Mouse (Mus musculus) myocyte (in vitro differentiated cells): ENCODE results near the gene Rnf114. TPM values are rescaled to one million over a fixed set of nuclear protein-coding genes. Genes with fewer than 3 reads are reported as not detected.

Experiments
- H3K27me3 ChIP-seq: one replicate; pipeline ENCODE4 v1.6.1; 2011; ENCODE audit not compliant: control insufficient read depth, insufficient read depth, insufficient read length
- H3K36me3 ChIP-seq: one replicate; pipeline ENCODE4 v1.6.1; 2011; ENCODE audit not compliant: control insufficient read depth, insufficient read depth
- H3K4me2 ChIP-seq: one replicate; pipeline ENCODE4 v1.6.1; 2011; ENCODE audit warnings: low read depth, control low read depth
- H3K4me3 ChIP-seq: one replicate; pipeline ENCODE4 v1.5.1; 2011; ENCODE audit warnings: mild to moderate bottlenecking, control low read depth, moderate library complexity
- H3K79me2 ChIP-seq: one replicate; pipeline ENCODE4 v1.6.1; 2011; ENCODE audit not compliant: control insufficient read depth, insufficient read depth
- H3ac ChIP-seq: one replicate; pipeline ENCODE4 v1.6.1; 2011; ENCODE audit not compliant: control insufficient read depth, insufficient read length
- CEBPB ChIP-seq: IDR thresholded peaks from 2 replicates; pipeline ENCODE4 v1.6.1; 2011; ENCODE audit warnings: mild to moderate bottlenecking, moderate library complexity; ENCODE audit not compliant: poor library complexity, insufficient read depth, severe bottlenecking
- E2F4 ChIP-seq: IDR thresholded peaks from one replicate; pipeline ENCODE4 v1.6.1; 2011; ENCODE audit warnings: mild to moderate bottlenecking, control low read depth, moderate library complexity; ENCODE audit not compliant: insufficient read depth
- MAX ChIP-seq: IDR thresholded peaks from one replicate; pipeline ENCODE4 v1.6.1; 2011; ENCODE audit warnings: low read depth, mild to moderate bottlenecking, control low read depth
- MYOD1 ChIP-seq, 3 experiments: IDR thresholded peaks; one replicate each; pipeline ENCODE4 v1.6.1; 2011; ENCODE audit warnings: control low read depth in 2 of 3, low read depth in 2 of 3, mild to moderate bottlenecking in 2 of 3, moderate library complexity in 1 of 3; ENCODE audit not compliant: insufficient read length in 2 of 3, control insufficient read depth in 1 of 3
- MYOG ChIP-seq, 3 experiments: IDR thresholded peaks; one replicate each; pipeline ENCODE4 v1.6.1; 2011; ENCODE audit warnings: control low read depth in 2 of 3, low read depth in 2 of 3, mild to moderate bottlenecking in 2 of 3; ENCODE audit not compliant: insufficient read length in 2 of 3, control insufficient read depth in 1 of 3, insufficient read depth in 1 of 3
- POLR2A ChIP-seq: IDR thresholded peaks from one replicate; pipeline ENCODE4 v1.6.1; 2011; ENCODE audit warnings: low read depth, mild to moderate bottlenecking, control low read depth, moderate library complexity; ENCODE audit not compliant: insufficient read length
- POLR2AphosphoS2 ChIP-seq: IDR thresholded peaks from one replicate; pipeline ENCODE4 v1.6.1; 2011; ENCODE audit warnings: low read depth, control low read depth; ENCODE audit not compliant: insufficient read length
- REST ChIP-seq: IDR thresholded peaks from one replicate; pipeline ENCODE4 v1.6.1; 2011; ENCODE audit warnings: mild to moderate bottlenecking, control low read depth, moderate library complexity; ENCODE audit not compliant: insufficient read depth, insufficient read length
- SRF ChIP-seq: IDR thresholded peaks from one replicate; pipeline ENCODE4 v1.6.1; 2011; ENCODE audit warnings: low read depth; ENCODE audit not compliant: control insufficient read depth, insufficient read length
- TCF12 ChIP-seq: IDR thresholded peaks from one replicate; pipeline ENCODE4 v1.6.1; 2011; ENCODE audit warnings: mild to moderate bottlenecking, control low read depth; ENCODE audit not compliant: poor library complexity, insufficient read depth, severe bottlenecking
- TCF3 ChIP-seq: IDR thresholded peaks from one replicate; pipeline ENCODE4 v1.6.1; 2011; ENCODE audit warnings: low read depth, control low read depth; ENCODE audit not compliant: insufficient read length
- USF1 ChIP-seq: IDR thresholded peaks from one replicate; pipeline ENCODE4 v1.6.1; 2011; ENCODE audit warnings: low read depth, mild to moderate bottlenecking, control low read depth, moderate library complexity
- polyA plus RNA-seq: library from polyadenylated mRNA; unstranded; fragments of >200 nt; fragmentation: generic; extraction: Trizol; gene quantifications from one replicate; pipeline ENCODE4 v1.2.1, GENCODE M21; 2012; ENCODE audit warnings: missing spikeins

The Rnf114 gene
- polyA plus RNA-seq, 1 experiment, result 40.9 TPM

DNA sequence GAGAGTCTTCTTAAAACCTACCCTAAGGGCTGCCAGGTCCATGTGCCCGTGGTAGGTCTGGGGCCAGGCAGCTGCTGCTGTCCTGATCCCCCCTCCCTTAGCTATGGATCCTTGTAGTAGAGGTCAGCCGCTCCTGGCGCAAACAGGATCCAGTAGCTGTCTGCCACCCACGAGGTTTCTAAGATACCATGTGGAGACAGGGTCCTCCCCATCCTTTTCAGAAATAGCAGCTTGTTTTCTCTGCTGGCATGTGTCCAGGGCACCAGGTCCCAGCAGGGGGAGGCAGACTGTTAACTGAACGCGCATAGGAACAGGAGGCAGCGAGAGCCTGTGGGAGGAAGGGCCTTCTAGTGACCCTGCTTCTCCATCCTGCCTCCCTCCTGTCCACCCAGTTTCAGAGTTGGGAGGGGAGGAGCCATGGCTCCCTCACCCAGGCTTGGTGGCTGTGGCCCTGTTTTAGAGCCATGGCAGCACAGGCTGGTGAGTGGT lies 16.2 kb upstream of the Rnf114 start:
- no peak for TF ChIP-seq SRF
- no peak for TF ChIP-seq POLR2AphosphoS2
- TF ChIP-seq MAX, result no peak
- no peak for TF ChIP-seq TCF12
- TF ChIP-seq REST, result no peak
- TF ChIP-seq MYOG (IDR thresholded peaks at IDR 0.05; ENCODE audit: control insufficient read depth in 1 of 3, insufficient read depth in 1 of 3, insufficient read length in 2 of 3, low read depth in 2 of 3), result no peak
- TF ChIP-seq USF1, result no peak
- TF ChIP-seq TCF3, result no peak
- no peak for TF ChIP-seq E2F4
- no peak for TF ChIP-seq MYOD1 (IDR thresholded peaks at IDR 0.05; ENCODE audit: control insufficient read depth in 1 of 3, insufficient read length in 2 of 3, low read depth in 2 of 3)
- no peak for TF ChIP-seq POLR2A
- no peak for TF ChIP-seq CEBPB
- Histone ChIP-seq H3K4me3 (no peak overlapping the region), H3K79me2 (peaks cover 5% of the 10 kb centered on the region), H3K36me3 (peaks cover 24% of the 10 kb centered on the region), H3K4me2 (no peak overlapping the region), H3ac (no peak overlapping the region), H3K27me3 (no peaks in the 10 kb centered on the region)

DNA sequence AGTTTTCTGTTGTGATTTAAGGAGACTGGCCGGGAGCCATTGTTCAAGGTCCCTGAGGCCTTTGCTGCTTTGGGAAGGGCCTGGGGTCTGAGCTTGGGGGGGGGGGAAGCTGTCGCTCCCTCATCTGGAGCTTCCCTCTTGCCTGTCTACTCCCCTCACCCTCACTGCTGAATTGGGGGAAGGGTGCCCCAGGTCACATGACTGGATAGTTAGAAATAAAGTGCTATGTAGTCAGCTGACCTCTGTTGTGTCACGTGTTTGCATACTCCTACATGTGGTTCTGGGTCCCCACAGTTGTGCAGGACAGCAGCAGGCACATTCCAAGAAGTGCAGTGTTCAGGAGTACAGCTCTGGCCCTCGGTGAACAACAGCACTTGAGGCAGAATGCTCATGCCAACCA lies 15.7 kb upstream of the Rnf114 start:
- H3K4me3 ChIP-seq, result no peak overlapping the region
- no peak overlapping the region for H3K4me2 ChIP-seq
- no peaks in the 10 kb centered on the region for H3K27me3 ChIP-seq
- H3K79me2 ChIP-seq, result peaks cover 5% of the 10 kb centered on the region
- H3K36me3 ChIP-seq, result peaks cover 24% of the 10 kb centered on the region
- TF ChIP-seq TCF3 (no peak), USF1 (peak; percentile 43), POLR2A (peak; percentile 44), MYOG (IDR thresholded peaks at IDR 0.05; ENCODE audit: control insufficient read depth in 1 of 3, insufficient read depth in 1 of 3, insufficient read length in 2 of 3, low read depth in 2 of 3) (no peak), REST (no peak), MAX (no peak), E2F4 (no peak), CEBPB (no peak), POLR2AphosphoS2 (peak; percentile 82)
- H3ac ChIP-seq, result no peak overlapping the region

DNA sequence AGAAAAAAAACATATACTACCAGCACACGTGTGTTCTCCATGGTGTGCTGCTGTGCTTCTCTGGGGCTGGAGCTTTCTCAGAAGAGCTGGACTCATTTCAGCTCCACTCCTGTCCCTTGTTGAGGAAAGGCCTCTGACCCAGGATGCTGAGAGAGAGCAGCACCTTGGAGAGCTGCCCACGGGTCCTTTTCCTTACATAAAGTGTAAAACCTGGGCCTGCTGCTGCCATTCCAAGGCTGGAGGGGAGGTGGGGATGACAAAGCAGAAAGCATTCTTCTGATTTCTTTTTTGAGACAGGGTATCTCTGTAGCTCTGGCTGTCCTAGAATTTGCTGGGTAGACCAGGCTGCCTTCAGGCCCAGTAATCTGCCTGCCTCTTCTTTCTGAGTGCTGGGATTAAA lies 14.3 kb upstream of the Rnf114 start:
- Histone ChIP-seq H3K36me3 (peaks cover 31% of the 10 kb centered on the region), H3ac (no peak overlapping the region), H3K4me3 (no peak overlapping the region), H3K27me3 (no peaks in the 10 kb centered on the region), H3K4me2 (no peak overlapping the region), H3K79me2 (peaks cover 16% of the 10 kb centered on the region)
- TF ChIP-seq POLR2AphosphoS2 (peak; percentile 20), MYOG (IDR thresholded peaks at IDR 0.05; ENCODE audit: control insufficient read depth in 1 of 3, insufficient read depth in 1 of 3, insufficient read length in 2 of 3, low read depth in 2 of 3) (no peak), REST (peak; percentile 9)

DNA sequence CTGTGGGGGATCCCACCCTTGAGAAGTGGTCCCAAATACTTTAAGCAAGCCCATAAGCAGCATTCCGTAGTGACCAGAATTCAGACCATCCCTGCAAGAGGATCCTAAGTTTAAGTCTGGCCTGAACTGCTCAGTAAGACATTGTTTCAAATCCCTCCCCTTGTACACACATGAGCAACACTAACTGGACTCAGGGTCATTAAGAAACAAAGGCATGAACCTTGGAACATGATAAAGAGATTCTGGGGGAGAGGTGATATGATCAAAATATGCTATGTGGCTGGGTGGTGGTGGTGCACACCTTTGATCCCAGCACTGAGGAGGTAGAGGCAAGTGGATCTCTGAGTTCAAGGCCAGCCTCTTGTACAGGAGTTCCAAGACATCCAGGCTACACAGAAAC lies 12.9 kb upstream of the Rnf114 start:
- peaks cover 31% of the 10 kb centered on the region for H3K36me3 ChIP-seq
- H3K27me3 ChIP-seq, result no peaks in the 10 kb centered on the region
- H3K4me3 ChIP-seq, result no peak overlapping the region
- TF ChIP-seq POLR2AphosphoS2 (no peak), MYOD1 (IDR thresholded peaks at IDR 0.05; ENCODE audit: control insufficient read depth in 1 of 3, insufficient read length in 2 of 3, low read depth in 2 of 3) (no peak), REST (no peak), POLR2A (no peak), SRF (no peak), CEBPB (no peak), USF1 (no peak), MYOG (IDR thresholded peaks at IDR 0.05; ENCODE audit: control insufficient read depth in 1 of 3, insufficient read depth in 1 of 3, insufficient read length in 2 of 3, low read depth in 2 of 3) (no peak), TCF12 (no peak), MAX (no peak), TCF3 (no peak), E2F4 (no peak)
- no peak overlapping the region for H3ac ChIP-seq
- H3K4me2 ChIP-seq, result no peak overlapping the region
- H3K79me2 ChIP-seq, result peaks cover 19% of the 10 kb centered on the region

DNA sequence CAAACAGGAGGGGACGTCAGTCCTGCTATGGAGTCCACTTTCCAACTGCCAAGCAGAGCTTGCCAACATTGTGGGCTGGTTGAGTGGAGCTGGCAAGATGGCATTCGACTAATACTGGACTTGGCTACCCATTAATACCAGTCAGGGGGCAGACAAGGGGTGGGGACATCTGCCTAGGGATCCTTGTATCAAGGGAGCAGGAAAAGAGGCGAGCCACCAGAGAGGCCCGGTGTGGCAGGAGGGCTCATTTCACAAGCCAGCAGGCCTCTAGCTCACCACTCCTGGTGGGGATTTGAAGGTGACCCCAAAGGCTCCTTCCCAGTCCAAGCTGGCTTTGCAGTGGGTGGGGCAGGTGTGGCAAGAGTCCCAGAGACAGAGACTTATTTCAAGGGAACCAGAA lies 9.8 kb upstream of the Rnf114 start:
- Histone ChIP-seq H3K36me3 (peaks cover 36% of the 10 kb centered on the region), H3K4me3 (no peak overlapping the region), H3K27me3 (no peaks in the 10 kb centered on the region), H3ac (no peak overlapping the region), H3K79me2 (peaks cover 51% of the 10 kb centered on the region), H3K4me2 (no peak overlapping the region)
- no peak for TF ChIP-seq CEBPB
- TF ChIP-seq POLR2A, result no peak
- TF ChIP-seq REST, result no peak
- TF ChIP-seq TCF3, result no peak
- no peak for TF ChIP-seq E2F4
- no peak for TF ChIP-seq SRF
- TF ChIP-seq TCF12, result no peak
